Mouse (Mus musculus): ENCODE data around the gene Wnt9b. TPM values are rescaled to one million over a fixed set of nuclear protein-coding genes. Genes with fewer than 3 reads are reported as not detected.

Wnt9b gene
- total RNA-seq, 1 experiment from 2014 or later = not detected

- ATAC-seq (ENCODE audit: extremely low read depth, insufficient number of reproducible peaks, low FRiP score, poor library complexity, severe bottlenecking) = no peak
Measured at GRCm38 (mm10) chr11:103733961-103734360, 15.7 kb downstream of the Wnt9b start.

GRCm38 (mm10) chr11:103733069-103733468 lies 16.6 kb downstream of the Wnt9b start:
- no peak for ATAC-seq (ENCODE audit: extremely low read depth, insufficient number of reproducible peaks, low FRiP score, poor library complexity, severe bottlenecking)

- ATAC-seq (ENCODE audit: extremely low read depth, insufficient number of reproducible peaks, low FRiP score, poor library complexity, severe bottlenecking) = no peak
Measured at GRCm38 (mm10) chr11:103732306-103732705, 17.3 kb downstream of the Wnt9b start.

- no peak for ATAC-seq (ENCODE audit: extremely low read depth, insufficient number of reproducible peaks, low FRiP score, poor library complexity, severe bottlenecking)
Measured at GRCm38 (mm10) chr11:103731594-103731993, 18.0 kb downstream of the Wnt9b start.

- no peak for ATAC-seq (ENCODE audit: extremely low read depth, insufficient number of reproducible peaks, low FRiP score, poor library complexity, severe bottlenecking)
Measured at GRCm38 (mm10) chr11:103729282-103729985, 20.2 kb downstream of the Wnt9b start.

GRCm38 (mm10) chr11:103724331-103724771 lies 25.3 kb downstream of the Wnt9b start:
- ATAC-seq (ENCODE audit: extremely low read depth, insufficient number of reproducible peaks, low FRiP score, poor library complexity, severe bottlenecking) = no peak

GRCm38 (mm10) chr11:103722040-103722481 lies 27.6 kb downstream of the Wnt9b start:
- ATAC-seq (ENCODE audit: extremely low read depth, insufficient number of reproducible peaks, low FRiP score, poor library complexity, severe bottlenecking) = no peak

- no peak for ATAC-seq (ENCODE audit: extremely low read depth, insufficient number of reproducible peaks, low FRiP score, poor library complexity, severe bottlenecking)
Measured at GRCm38 (mm10) chr11:103721468-103722039, 28.1 kb downstream of the Wnt9b start.

GRCm38 (mm10) chr11:103719436-103719835 lies 30.2 kb downstream of the Wnt9b start:
- ATAC-seq (ENCODE audit: extremely low read depth, insufficient number of reproducible peaks, low FRiP score, poor library complexity, severe bottlenecking) = no peak

GRCm38 (mm10) chr11:103716971-103717370 lies 32.6 kb downstream of the Wnt9b start:
- no peak for ATAC-seq (ENCODE audit: extremely low read depth, insufficient number of reproducible peaks, low FRiP score, poor library complexity, severe bottlenecking)

- no peak for ATAC-seq (ENCODE audit: extremely low read depth, insufficient number of reproducible peaks, low FRiP score, poor library complexity, severe bottlenecking)
Measured at GRCm38 (mm10) chr11:103714074-103714473, 35.5 kb downstream of the Wnt9b start.

GRCm38 (mm10) chr11:103711851-103712587 lies 37.6 kb downstream of the Wnt9b start:
- no peak for ATAC-seq (ENCODE audit: extremely low read depth, insufficient number of reproducible peaks, low FRiP score, poor library complexity, severe bottlenecking)

GRCm38 (mm10) chr11:103709982-103710381 lies 39.6 kb downstream of the Wnt9b start:
- ATAC-seq (ENCODE audit: extremely low read depth, insufficient number of reproducible peaks, low FRiP score, poor library complexity, severe bottlenecking) = no peak

- no peak for ATAC-seq (ENCODE audit: extremely low read depth, insufficient number of reproducible peaks, low FRiP score, poor library complexity, severe bottlenecking)
Measured at GRCm38 (mm10) chr11:103707005-103707404, 42.6 kb downstream of the Wnt9b start.

- ATAC-seq (ENCODE audit: extremely low read depth, insufficient number of reproducible peaks, low FRiP score, poor library complexity, severe bottlenecking) = no peak
Measured at GRCm38 (mm10) chr11:103698226-103698625, 51.4 kb downstream of the Wnt9b start.

GRCm38 (mm10) chr11:103697565-103698176 lies 52.0 kb downstream of the Wnt9b start, which contains the start of gene Gosr2:
Gene Gosr2, minus strand, starts transcription at chr11:103697898.
- peak; percentile 89 for ATAC-seq (ENCODE audit: extremely low read depth, insufficient number of reproducible peaks, low FRiP score, poor library complexity, severe bottlenecking)

- peak; percentile 34; the same call in 1 of the 2 replicates for ATAC-seq (ENCODE audit: extremely low read depth, insufficient number of reproducible peaks, low FRiP score, poor library complexity, severe bottlenecking)
Measured at GRCm38 (mm10) chr11:103696851-103697564, 52.6 kb downstream of the Wnt9b start.

- ATAC-seq (ENCODE audit: extremely low read depth, insufficient number of reproducible peaks, low FRiP score, poor library complexity, severe bottlenecking) = no peak
Measured at GRCm38 (mm10) chr11:103693241-103693640, 56.4 kb downstream of the Wnt9b start.

GRCm38 (mm10) chr11:103691036-103691435 lies 58.6 kb downstream of the Wnt9b start:
- no peak for ATAC-seq (ENCODE audit: extremely low read depth, insufficient number of reproducible peaks, low FRiP score, poor library complexity, severe bottlenecking)
